Mouse (Mus musculus): Measurements from ENCODE around the gene G6pd2. TPM values are rescaled to one million over a fixed set of nuclear protein-coding genes. Genes with fewer than 3 reads are reported as not detected.

Gene G6pd2
- not detected for total RNA-seq (2021)

GRCm38 (mm10) chr5:61808516-61808915 is at the start of gene G6pd2:
G6pd2 (plus strand) TSS chr5:61808816.
- intact Hi-C loops (cut with DNase I) = no loop called here
- DNase-seq (ENCODE audit: low spot score in 2 of 2) = no peak

- intact Hi-C loops (cut with DNase I) = no loop called here
- DNase-seq (ENCODE audit: low spot score in 2 of 2) = no peak
Observed at GRCm38 (mm10) chr5:61764214-61764613, 44.4 kb upstream of the G6pd2 start.

- no peak for DNase-seq (ENCODE audit: low spot score in 2 of 2)
- intact Hi-C loops (cut with DNase I) = no loop called here
Observed at GRCm38 (mm10) chr5:61832935-61833551, 24.4 kb downstream of the G6pd2 start.

- DNase-seq (ENCODE audit: low spot score in 2 of 2) = no peak
Observed at GRCm38 (mm10) chr5:61843891-61844290, 35.3 kb downstream of the G6pd2 start.

More at GRCm38 (mm10) chr5:61843891-61844290, 35.3 kb downstream of the G6pd2 start:
- intact Hi-C loops (cut with DNase I) = no loop called here

Measured in left cerebral cortex, postnatal 25 days (tissue).